Mouse (Mus musculus): ENCODE measurements around the gene Cacna1b. TPM values are rescaled to one million over a fixed set of nuclear protein-coding genes. Genes with fewer than 3 reads are reported as not detected.

Gene Cacna1b
- polyA plus RNA-seq, 1 experiment from 2014 or later = 0.08 TPM

GRCm38 (mm10) chr2:24690356-24690755 lies 72.6 kb downstream of the Cacna1b start:
- Histone ChIP-seq H3K4me3 (ENCODE audit: low read depth, low read length) (no peak overlapping the region), H3K4me2 (replicated peaks; ENCODE audit: low read depth, low read length) (no peak overlapping the region), H3K9ac (replicated peaks; ENCODE audit: low read depth) (no peak overlapping the region), H3K4me1 (ENCODE audit: insufficient read depth, low read depth, low read length) (no peaks in the 10 kb centered on the region), H3K36me3 (ENCODE audit: insufficient read depth, low read length) (no peaks in the 10 kb centered on the region), H3K27me3 (replicated peaks; ENCODE audit: insufficient read depth, low read length) (no peaks in the 10 kb centered on the region), H3K9me3 (ENCODE audit: low read length) (no peaks in the 10 kb centered on the region), H3K27ac (ENCODE audit: low read length) (no peak overlapping the region)
- TF ChIP-seq EP300 (IDR thresholded peaks at IDR 0.05) = no peak
- no peak for TF ChIP-seq CTCF (IDR thresholded peaks at IDR 0.05)
- ATAC-seq (no peak), DNase-seq (ENCODE audit: low spot score) (no peak)
- WGBS = 92% methylated on average over 2 of the region's 2 CpGs

DNA sequence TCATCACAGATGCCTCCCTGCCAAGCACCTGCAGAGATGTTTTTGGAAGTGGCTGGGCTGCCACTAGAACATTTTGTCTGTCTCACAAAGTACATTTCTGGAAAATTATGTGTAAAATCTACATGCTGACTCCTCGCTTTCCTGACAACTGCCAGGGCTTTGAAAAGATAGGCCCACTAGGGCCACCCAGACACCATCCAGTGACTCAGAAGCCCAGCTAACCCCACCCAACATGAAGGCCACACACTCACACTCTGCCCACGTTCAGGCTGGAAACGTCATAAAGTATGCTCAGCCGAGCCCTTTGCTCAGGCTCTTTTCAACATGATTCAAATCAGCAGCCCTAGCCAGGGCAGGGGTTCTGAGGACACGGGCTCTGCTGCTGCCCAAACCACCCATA lies 77.6 kb downstream of the Cacna1b start:
- Histone ChIP-seq H3K36me3 (ENCODE audit: insufficient read depth, low read length) (no peaks in the 10 kb centered on the region), H3K4me3 (ENCODE audit: low read depth, low read length) (no peak overlapping the region), H3K9me3 (ENCODE audit: low read length) (no peaks in the 10 kb centered on the region), H3K4me1 (ENCODE audit: insufficient read depth, low read depth, low read length) (no peaks in the 10 kb centered on the region), H3K27me3 (replicated peaks; ENCODE audit: insufficient read depth, low read length) (no peaks in the 10 kb centered on the region), H3K27ac (ENCODE audit: low read length) (no peak overlapping the region), H3K4me2 (replicated peaks; ENCODE audit: low read depth, low read length) (no peak overlapping the region), H3K9ac (replicated peaks; ENCODE audit: low read depth) (no peak overlapping the region)
- DNase-seq (ENCODE audit: low spot score) (no peak), ATAC-seq (no peak)
- 63% methylated on average over 5 of the region's 5 CpGs for WGBS
- TF ChIP-seq EP300 (IDR thresholded peaks at IDR 0.05) (no peak), CTCF (IDR thresholded peaks at IDR 0.05) (no peak)

- H3K9me3 ChIP-seq (ENCODE audit: low read length) = no peaks in the 10 kb centered on the region
- WGBS = 84% methylated on average over 4 of the region's 4 CpGs
- H3K36me3 ChIP-seq (ENCODE audit: insufficient read depth, low read length) = no peaks in the 10 kb centered on the region
- DNase-seq (ENCODE audit: low spot score) = no peak
- ATAC-seq = no peak
- H3K9ac ChIP-seq (replicated peaks; ENCODE audit: low read depth) = no peak overlapping the region
- H3K27me3 ChIP-seq (replicated peaks; ENCODE audit: insufficient read depth, low read length) = no peaks in the 10 kb centered on the region
- H3K4me1 ChIP-seq (ENCODE audit: insufficient read depth, low read depth, low read length) = no peaks in the 10 kb centered on the region
- no peak overlapping the region for H3K4me3 ChIP-seq (ENCODE audit: low read depth, low read length)
- H3K4me2 ChIP-seq (replicated peaks; ENCODE audit: low read depth, low read length) = no peak overlapping the region
- TF ChIP-seq EP300 (IDR thresholded peaks at IDR 0.05) = no peak
- TF ChIP-seq CTCF (IDR thresholded peaks at IDR 0.05) = no peak
- H3K27ac ChIP-seq (ENCODE audit: low read length) = no peak overlapping the region
Measured at GRCm38 (mm10) chr2:24684796-24685195, 78.2 kb downstream of the Cacna1b start.

DNA sequence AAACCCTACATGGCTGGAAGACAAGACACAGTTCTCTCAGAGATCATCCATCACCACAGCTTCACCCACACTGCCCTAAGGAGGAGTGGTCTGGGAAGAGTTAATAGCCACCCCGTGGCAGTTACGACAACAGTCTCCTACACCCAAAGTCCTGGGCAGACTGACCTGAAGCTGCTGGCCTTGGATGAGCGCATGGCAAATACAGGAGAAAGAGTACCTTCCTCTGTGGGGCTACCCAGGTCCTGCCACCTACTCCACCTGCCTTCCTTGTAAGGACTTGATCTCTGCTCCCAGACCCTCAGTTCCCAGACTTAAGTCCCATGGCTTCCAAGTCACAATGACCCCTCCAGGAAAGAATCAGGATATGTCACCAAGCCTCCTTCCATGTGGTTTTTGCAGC lies 79.7 kb downstream of the Cacna1b start:
- no peak for DNase-seq (ENCODE audit: low spot score)
- no peak for ATAC-seq
- no peaks in the 10 kb centered on the region for H3K36me3 ChIP-seq (ENCODE audit: insufficient read depth, low read length)
- no peak overlapping the region for H3K27ac ChIP-seq (ENCODE audit: low read length)
- H3K27me3 ChIP-seq (replicated peaks; ENCODE audit: insufficient read depth, low read length) = no peaks in the 10 kb centered on the region
- H3K4me3 ChIP-seq (ENCODE audit: low read depth, low read length) = no peak overlapping the region
- no peaks in the 10 kb centered on the region for H3K4me1 ChIP-seq (ENCODE audit: insufficient read depth, low read depth, low read length)
- H3K9ac ChIP-seq (replicated peaks; ENCODE audit: low read depth) = no peak overlapping the region
- H3K9me3 ChIP-seq (ENCODE audit: low read length) = no peaks in the 10 kb centered on the region
- no peak overlapping the region for H3K4me2 ChIP-seq (replicated peaks; ENCODE audit: low read depth, low read length)
- TF ChIP-seq CTCF (IDR thresholded peaks at IDR 0.05) (no peak), EP300 (IDR thresholded peaks at IDR 0.05) (no peak)
- WGBS = 63% methylated on average over 3 of the region's 3 CpGs

- no peak overlapping the region for H3K9ac ChIP-seq (replicated peaks; ENCODE audit: low read depth)
- no peaks in the 10 kb centered on the region for H3K9me3 ChIP-seq (ENCODE audit: low read length)
- DNase-seq (ENCODE audit: low spot score) (no peak), ATAC-seq (no peak)
- 94% methylated on average over 1 of the region's 1 CpGs for WGBS
- TF ChIP-seq EP300 (IDR thresholded peaks at IDR 0.05) = no peak
- TF ChIP-seq CTCF (IDR thresholded peaks at IDR 0.05) = no peak
- no peaks in the 10 kb centered on the region for H3K36me3 ChIP-seq (ENCODE audit: insufficient read depth, low read length)
- H3K4me1 ChIP-seq (ENCODE audit: insufficient read depth, low read depth, low read length) = no peaks in the 10 kb centered on the region
- H3K27me3 ChIP-seq (replicated peaks; ENCODE audit: insufficient read depth, low read length) = no peaks in the 10 kb centered on the region
- no peak overlapping the region for H3K27ac ChIP-seq (ENCODE audit: low read length)
- H3K4me3 ChIP-seq (ENCODE audit: low read depth, low read length) = no peak overlapping the region
- H3K4me2 ChIP-seq (replicated peaks; ENCODE audit: low read depth, low read length) = no peak overlapping the region
Measured at GRCm38 (mm10) chr2:24680731-24681130, 82.2 kb downstream of the Cacna1b start.

DNA sequence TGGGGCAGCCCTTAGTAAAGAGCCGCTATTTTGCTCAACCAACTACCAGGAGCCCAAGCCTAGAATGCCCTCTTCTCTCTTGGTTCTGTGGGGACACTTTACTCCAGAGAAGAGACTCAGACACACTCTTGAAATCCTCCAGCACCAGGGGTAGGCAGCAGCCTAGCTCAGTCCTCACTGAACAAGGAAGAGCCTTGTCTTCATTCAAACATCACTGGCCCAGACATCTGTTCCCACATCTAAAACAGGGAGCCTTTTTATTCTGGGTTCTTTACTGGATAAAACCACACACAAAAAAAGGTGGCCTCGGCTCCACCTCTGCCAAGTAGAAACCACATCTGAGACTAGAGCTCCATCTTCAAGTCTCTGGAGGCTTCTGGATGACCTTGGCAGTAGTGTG lies 82.8 kb downstream of the Cacna1b start:
- Histone ChIP-seq H3K27me3 (replicated peaks; ENCODE audit: insufficient read depth, low read length) (no peaks in the 10 kb centered on the region), H3K4me2 (replicated peaks; ENCODE audit: low read depth, low read length) (no peak overlapping the region), H3K4me1 (ENCODE audit: insufficient read depth, low read depth, low read length) (no peaks in the 10 kb centered on the region), H3K36me3 (ENCODE audit: insufficient read depth, low read length) (no peaks in the 10 kb centered on the region), H3K9ac (replicated peaks; ENCODE audit: low read depth) (no peak overlapping the region), H3K9me3 (ENCODE audit: low read length) (no peaks in the 10 kb centered on the region), H3K4me3 (ENCODE audit: low read depth, low read length) (no peak overlapping the region), H3K27ac (ENCODE audit: low read length) (no peak overlapping the region)
- ATAC-seq (no peak), DNase-seq (ENCODE audit: low spot score) (no peak)
- 83% methylated on average over 2 of the region's 2 CpGs for WGBS
- TF ChIP-seq EP300 (IDR thresholded peaks at IDR 0.05) (no peak), CTCF (IDR thresholded peaks at IDR 0.05) (no peak)

DNA sequence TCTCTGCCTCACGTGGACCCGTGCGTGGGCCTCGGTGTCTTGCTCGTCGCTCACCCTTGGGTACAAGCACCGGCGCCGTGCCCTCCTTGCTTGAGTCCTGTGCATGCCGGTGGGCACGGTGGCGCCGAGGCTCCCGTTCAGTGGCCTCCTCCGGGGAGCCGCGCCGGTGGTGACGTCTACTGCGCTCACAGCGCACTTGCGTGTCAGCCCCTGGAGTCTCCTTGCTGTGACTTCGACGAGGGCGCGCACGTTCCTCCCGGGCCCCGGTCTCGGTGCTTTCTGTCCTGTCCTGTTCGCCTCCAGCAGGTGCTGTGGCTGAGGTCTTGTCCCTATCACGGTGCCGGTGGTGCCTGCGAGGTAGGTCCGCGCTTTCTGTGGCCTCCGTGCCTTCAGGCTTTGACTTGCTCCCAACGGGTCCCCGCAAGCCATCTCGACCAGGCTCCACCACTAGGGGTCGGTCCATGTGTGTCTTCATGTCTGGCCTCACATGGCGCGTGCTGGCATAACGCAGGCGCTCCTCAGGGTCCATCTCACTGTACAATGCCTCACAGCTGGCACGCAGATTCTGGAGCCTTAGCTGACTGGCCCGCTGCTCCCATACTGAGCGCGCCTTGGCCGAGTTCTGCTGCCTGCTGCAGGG lies 83.8 kb downstream of the Cacna1b start:
- Histone ChIP-seq H3K4me3 (ENCODE audit: low read depth, low read length) (no peak overlapping the region; the same call in 1 of the 2 replicates), H3K9ac (replicated peaks; ENCODE audit: low read depth) (no peak overlapping the region), H3K4me2 (replicated peaks; ENCODE audit: low read depth, low read length) (peak overlapping the region; percentile 44), H3K36me3 (ENCODE audit: insufficient read depth, low read length) (no peaks in the 10 kb centered on the region), H3K27me3 (replicated peaks; ENCODE audit: insufficient read depth, low read length) (no peaks in the 10 kb centered on the region), H3K4me1 (ENCODE audit: insufficient read depth, low read depth, low read length) (no peaks in the 10 kb centered on the region), H3K9me3 (ENCODE audit: low read length) (no peaks in the 10 kb centered on the region), H3K27ac (ENCODE audit: low read length) (no peak overlapping the region)
- DNase-seq (ENCODE audit: low spot score) (peak; percentile 11), ATAC-seq (peak; percentile 33)
- TF ChIP-seq EP300 (IDR thresholded peaks at IDR 0.05) = no peak
- TF ChIP-seq CTCF (IDR thresholded peaks at IDR 0.05) = peak; percentile 66
- WGBS = 25% methylated on average over 50 of the region's 50 CpGs

Data from lung, postnatal 0 days (tissue).